Mouse (Mus musculus) cerebral cortex, adult 2 months (tissue): ENCODE data around the gene Dnmt3a.

Source experiments
- WGBS: fragments of 180-500 bp; shearing (Covaris S2); methylation state at CpG from one replicate; pipeline ENCODE4 v1.1.7; 2018; 5-methylcytosine and 5-hydroxymethylcytosine counted together

The Dnmt3a gene

GRCm38 (mm10) chr12:3787041-3787440 lies 18.8 kb upstream of the Dnmt3a start:
- WGBS = 52% methylated on average over 3 of the region's 3 CpGs

- WGBS = 65% methylated on average over 1 of the region's 1 CpGs
Observed at GRCm38 (mm10) chr12:3787541-3787940, 18.3 kb upstream of the Dnmt3a start.

GRCm38 (mm10) chr12:3788421-3789051 lies 17.3 kb upstream of the Dnmt3a start:
- WGBS = 28% methylated on average over 5 of the region's 5 CpGs

- WGBS = 72% methylated on average over 5 of the region's 5 CpGs
Observed at GRCm38 (mm10) chr12:3789626-3790185, 16.1 kb upstream of the Dnmt3a start.

GRCm38 (mm10) chr12:3791257-3791656 lies 14.6 kb upstream of the Dnmt3a start:
- WGBS = 47% methylated on average over 7 of the region's 7 CpGs

- WGBS = under 1% methylated on average over 22 of the region's 22 CpGs
Observed at GRCm38 (mm10) chr12:3791732-3792131, 14.1 kb upstream of the Dnmt3a start.

- WGBS = 23% methylated on average over 8 of the region's 8 CpGs
Observed at GRCm38 (mm10) chr12:3792248-3792647, 13.6 kb upstream of the Dnmt3a start.

- WGBS = 39% methylated on average over 4 of the region's 4 CpGs
Observed at GRCm38 (mm10) chr12:3795569-3795968, 10.2 kb upstream of the Dnmt3a start.

- 96% methylated on average over 1 of the region's 1 CpGs for WGBS
Observed at GRCm38 (mm10) chr12:3799551-3799950, 6.3 kb upstream of the Dnmt3a start.

GRCm38 (mm10) chr12:3806271-3806684 lies 471 bp downstream of the Dnmt3a start:
- 2% methylated on average over 36 of the region's 41 CpGs for WGBS

GRCm38 (mm10) chr12:3806703-3807547 lies 1.1 kb downstream of the Dnmt3a start:
- 2% methylated on average over 110 of the region's 141 CpGs for WGBS

- 1% methylated on average over 79 of the region's 105 CpGs for WGBS
Observed at GRCm38 (mm10) chr12:3807548-3808395, 2.0 kb downstream of the Dnmt3a start.

- WGBS = 8% methylated on average over 10 of the region's 10 CpGs
Observed at GRCm38 (mm10) chr12:3808396-3808981, 2.7 kb downstream of the Dnmt3a start.

- 47% methylated on average over 7 of the region's 7 CpGs for WGBS
Observed at GRCm38 (mm10) chr12:3809520-3810180, 3.8 kb downstream of the Dnmt3a start.

- WGBS = 24% methylated on average over 4 of the region's 4 CpGs
Observed at GRCm38 (mm10) chr12:3810455-3810854, 4.6 kb downstream of the Dnmt3a start.

GRCm38 (mm10) chr12:3811596-3811995 lies 5.8 kb downstream of the Dnmt3a start:
- 22% methylated on average over 5 of the region's 5 CpGs for WGBS

GRCm38 (mm10) chr12:3812251-3812650 lies 6.4 kb downstream of the Dnmt3a start:
- 43% methylated on average over 6 of the region's 6 CpGs for WGBS

- 65% methylated on average over 8 of the region's 8 CpGs for WGBS
Observed at GRCm38 (mm10) chr12:3813138-3813537, 7.3 kb downstream of the Dnmt3a start.

- 19% methylated on average over 6 of the region's 6 CpGs for WGBS
Observed at GRCm38 (mm10) chr12:3815386-3815785, 9.6 kb downstream of the Dnmt3a start.

- 44% methylated on average over 7 of the region's 7 CpGs for WGBS
Observed at GRCm38 (mm10) chr12:3817033-3817432, 11.2 kb downstream of the Dnmt3a start.

GRCm38 (mm10) chr12:3817566-3817965 lies 11.8 kb downstream of the Dnmt3a start:
- WGBS = 18% methylated on average over 5 of the region's 5 CpGs
